In genomic region chr4:99199757-99200251, GRCm38 (mm10) we compare ENCODE assay signal across 8 mouse cellular contexts. TPM values are rescaled to one million over a fixed set of nuclear protein-coding genes. Genes with fewer than 3 reads are reported as not detected.
DNase-seq lines count a peak whose midpoint lies in the region; ATAC-seq and TF ChIP-seq lines count a peak whose summit lies in the region.

No protein-coding gene starts in this region.

- 45% methylated on average over 13 of the region's 13 CpGs for WGBS in liver, embryonic 11.5 days

- no peaks in the 10 kb centered on the region for H3K27me3 ChIP-seq in liver, embryonic 11.5 days (replicated peaks; ENCODE audit: control insufficient read depth, insufficient read depth, low read length)

- peak; percentile 78 for ATAC-seq in liver, embryonic 11.5 days (replicated peaks; ENCODE audit: low FRiP score)

- H3K4me2 ChIP-seq in liver, embryonic 11.5 days: peak overlapping the region; percentile 36

- no peak for DNase-seq in layer of hippocampus, adult 2 months (ENCODE audit: low spot score in 2 of 2)
- DNase-seq in layer of hippocampus, postnatal 14 days (ENCODE audit: low spot score in 2 of 2): no peak
- DNase-seq in liver, embryonic 11.5 days (ENCODE audit: low spot score): no peak
- DNase-seq in retina, postnatal 7 days (ENCODE audit: low read depth, low spot score): peak; percentile 57
- DNase-seq in left cerebral cortex, adult 8-10 months (ENCODE audit: low spot score in 2 of 2): no peak
- DNase-seq in adrenal gland, postnatal 4 days (ENCODE audit: low spot score in 2 of 2): no peak
- DNase-seq in cerebellum, adult 8-10 months: no peak

- no peak overlapping the region for H3K4me3 ChIP-seq in layer of hippocampus, adult 2 months
- peak overlapping the region; percentile 9; the same call in 1 of the 2 replicates for H3K4me3 ChIP-seq in brown adipose tissue, adult 24 weeks (ENCODE audit: insufficient read depth, low read depth, low read length)
- no peak overlapping the region for H3K4me3 ChIP-seq in liver, embryonic 11.5 days (ENCODE audit: low read depth, low read length)

- TF ChIP-seq CTCF in layer of hippocampus, adult 2 months (conservative IDR thresholded peaks at IDR 0.05): no peak

- H3K9me3 ChIP-seq in liver, embryonic 11.5 days (ENCODE audit: control insufficient read depth, low read length): no peaks in the 10 kb centered on the region

- peak overlapping the region; percentile 79 for H3K27ac ChIP-seq in layer of hippocampus, adult 2 months
- H3K27ac ChIP-seq in brown adipose tissue, adult 24 weeks (replicated peaks; ENCODE audit: low read depth, low read length): peak overlapping the region; percentile 54
- H3K27ac ChIP-seq in liver, embryonic 11.5 days (ENCODE audit: low read depth, low read length): no peak overlapping the region

- no peaks in the 10 kb centered on the region for H3K36me3 ChIP-seq in liver, embryonic 11.5 days (ENCODE audit: control insufficient read depth, insufficient read depth, low read length)

- no peak overlapping the region for H3K9ac ChIP-seq in liver, embryonic 11.5 days (ENCODE audit: low read depth, low read length)

- no peaks in the 10 kb centered on the region for H3K4me1 ChIP-seq in brown adipose tissue, adult 24 weeks (ENCODE audit: control insufficient read depth, insufficient read depth, insufficient read length, low read length)
- peaks cover 5% of the 10 kb centered on the region; the same call in 1 of the 2 replicates for H3K4me1 ChIP-seq in liver, embryonic 11.5 days (replicated peaks; ENCODE audit: control insufficient read depth, insufficient read depth, low read length)

RNA-seq across cellular contexts. Expression of gene Atg4c, which starts 6.1 kb away (rescaled TPM):
- 10 to 100 TPM; 37.7 to 39.7 TPM for total RNA-seq in layer of hippocampus, adult 2 months (2021)
- total RNA-seq in layer of hippocampus, postnatal 14 days (2021): 10 to 100 TPM; 29.5 to 36.4 TPM
- 10.1 and 10.5 TPM in 2 replicates for polyA plus RNA-seq in brown adipose tissue, adult 24 weeks (2012; ENCODE audit: insufficient read depth, insufficient read length, missing spikeins)
- 8.7 and 11.7 TPM in 2 replicates for polyA plus RNA-seq in liver, embryonic 11.5 days (2014; fragmentation: Nextera tagmentation; extraction: Ambion mirVana)
- 10 to 100 TPM; 42.4 to 51.4 (median 47.2) TPM for total RNA-seq in left cerebral cortex, adult 8-10 months (2022)
- total RNA-seq in adrenal gland, postnatal 4 days (2021): 10 to 100 TPM; 12.9 to 13.8 TPM
